Mouse (Mus musculus) erythroblast, embryonic 14.5 days (primary cell): ENCODE results near the gene Lhfp.

Experiments
- GATA1 ChIP-seq: IDR thresholded peaks from 2 replicates; pipeline ENCODE4 v1.6.1; 2012; ENCODE audit warnings: low read length, inconsistent platforms, mixed read lengths
- TAL1 ChIP-seq: IDR thresholded peaks from 3 replicates; pipeline ENCODE4 v1.6.1; 2012; ENCODE audit warnings: low read length, inconsistent platforms, mixed read lengths

GRCm38 (mm10) chr3:53193441-53193840, 152.1 kb downstream of the Lhfp start:
- TF ChIP-seq GATA1 (no peak), TAL1 (no peak)
